Mouse (Mus musculus): ENCODE data around the gene Rpa1.

GRCm38 (mm10) chr11:75296406-75297005 lies 51.6 kb downstream of the Rpa1 start:
- no peak for TF ChIP-seq CTCF (IDR thresholded peaks at IDR 0.05; ENCODE audit: low read depth, low read length)
- no peak for TF ChIP-seq POLR2A (IDR thresholded peaks at IDR 0.05; ENCODE audit: borderline replicate concordance, low read depth, low read length)

Data from bone marrow macrophage, adult 2 months (primary cell).